Mouse (Mus musculus) erythroblast, embryonic 14.5 days (primary cell): ENCODE measurements at regions not wholly inside any gene's neighbourhood (a gene's known extent, or its start where the extent isn't known, plus 50 kb on each side); places are given as distances from the start of the nearest gene placed in this dataset.

Experiments
- GATA1 ChIP-seq: IDR thresholded peaks from 2 replicates; pipeline ENCODE4 v1.6.1; 2012; ENCODE audit warnings: low read length, inconsistent platforms, mixed read lengths
- TAL1 ChIP-seq: IDR thresholded peaks from 3 replicates; pipeline ENCODE4 v1.6.1; 2012; ENCODE audit warnings: low read length, inconsistent platforms, mixed read lengths

- TF ChIP-seq TAL1 (no peak), GATA1 (no peak)
Observed at GRCm38 (mm10) chr10:70774571-70774970, 118.8 kb upstream of the Phyhipl start.
